Mouse (Mus musculus) hindbrain, embryonic 11.5 days (tissue): ENCODE measurements around the gene Amotl2. TPM values are rescaled to one million over a fixed set of nuclear protein-coding genes. Genes with fewer than 3 reads are reported as not detected.
A peak's percentile ranks its signal among the peaks of the same experiment; 100 is the strongest.

ENCODE experiments used
- ATAC-seq: fragments of 200-750 bp; cut with Nextera tagmentation; 2 replicates; pipeline ENCODE4 v1.8.0; 2017; ENCODE audit warnings: mild to moderate bottlenecking, moderate TSS enrichment, moderate library complexity; ENCODE audit not compliant: low FRiP score
- DNase-seq: peaks from one replicate; pipeline ENCODE4 v3.0.0-alpha.2; 2015; ENCODE audit warnings: low spot score
- H3K27ac ChIP-seq: fragments of 300-500 bp; sonication (generic); 2 replicates; pipeline ENCODE4 v1.5.1; 2014; ENCODE audit warnings: mild to moderate bottlenecking, low read depth, low read length
- H3K27me3 ChIP-seq: fragments of 300-500 bp; sonication (generic); 2 replicates; pipeline ENCODE4 v1.6.1; 2014; ENCODE audit warnings: mild to moderate bottlenecking, low read length, moderate library complexity, mixed read lengths; ENCODE audit not compliant: control insufficient read depth, insufficient read depth
- H3K36me3 ChIP-seq: fragments of 300-500 bp; sonication (generic); 2 replicates; pipeline ENCODE4 v1.6.1; 2014; ENCODE audit warnings: mild to moderate bottlenecking, low read length, moderate library complexity, mixed read lengths; ENCODE audit not compliant: control insufficient read depth, insufficient read depth
- H3K4me1 ChIP-seq: fragments of 300-500 bp; sonication (generic); replicated peaks from 2 replicates; pipeline ENCODE4 v1.6.1; 2014; ENCODE audit warnings: low read length, mixed read lengths; ENCODE audit not compliant: control insufficient read depth, insufficient read depth
- H3K4me2 ChIP-seq: fragments of 300-500 bp; sonication (generic); replicated peaks from 2 replicates; pipeline ENCODE4 v1.6.1; 2014; ENCODE audit warnings: mild to moderate bottlenecking, low read depth, low read length
- H3K4me3 ChIP-seq: fragments of 300-500 bp; sonication (generic); 2 replicates; pipeline ENCODE4 v1.5.1; 2014; ENCODE audit warnings: low read depth, low read length
- H3K9ac ChIP-seq: fragments of 300-500 bp; sonication (generic); 2 replicates; pipeline ENCODE4 v1.6.1; 2014; ENCODE audit warnings: low read depth, low read length
- H3K9me3 ChIP-seq: fragments of 300-500 bp; sonication (generic); 2 replicates; pipeline ENCODE4 v1.6.1; 2016; ENCODE audit warnings: low read length; ENCODE audit not compliant: control insufficient read depth
- WGBS: fragments of 180-500 bp; shearing (Covaris S2); extraction: QIAGEN DNeasy Blood & Tissue Kit; methylation state at CpG from one replicate; pipeline ENCODE4 v1.1.7; 2014; 5-methylcytosine and 5-hydroxymethylcytosine counted together
- polyA plus RNA-seq: library from polyadenylated mRNA; unstranded; fragments of >200 nt; fragmentation: Nextera tagmentation; extraction: Ambion mirVana; gene quantifications from 2 replicates; pipeline ENCODE4 v1.2.1, GENCODE M21; 2014

Gene Amotl2
- polyA plus RNA-seq, 1 experiment from 2014 or later: 39.7 TPM

- 90% methylated on average over 3 of the region's 3 CpGs for WGBS
Measured at GRCm38 (mm10) chr9:102766741-102767140, 50.3 kb downstream of the Amotl2 start.

GRCm38 (mm10) chr9:102769257-102769656, 52.8 kb downstream of the Amotl2 start:
- Histone ChIP-seq H3K27me3 (no peaks in the 10 kb centered on the region), H3K27ac (no peak overlapping the region), H3K4me1 (no peaks in the 10 kb centered on the region), H3K9me3 (no peaks in the 10 kb centered on the region), H3K4me2 (no peak overlapping the region), H3K9ac (no peak overlapping the region), H3K4me3 (no peak overlapping the region), H3K36me3 (no peaks in the 10 kb centered on the region)
- DNase-seq: no peak
- no peak for ATAC-seq
- 77% methylated on average over 3 of the region's 3 CpGs for WGBS

More at GRCm38 (mm10) chr9:102766741-102767140, 50.3 kb downstream of the Amotl2 start:
- Histone ChIP-seq H3K4me1 (no peaks in the 10 kb centered on the region), H3K9me3 (no peaks in the 10 kb centered on the region), H3K27ac (no peak overlapping the region), H3K36me3 (no peaks in the 10 kb centered on the region), H3K27me3 (no peaks in the 10 kb centered on the region), H3K9ac (no peak overlapping the region), H3K4me2 (no peak overlapping the region), H3K4me3 (no peak overlapping the region)
- no peak for DNase-seq
- ATAC-seq: no peak

GRCm38 (mm10) chr9:102770190-102770589, 53.7 kb downstream of the Amotl2 start:
- no peak overlapping the region for H3K4me2 ChIP-seq
- no peaks in the 10 kb centered on the region for H3K27me3 ChIP-seq
- no peaks in the 10 kb centered on the region for H3K36me3 ChIP-seq
- H3K27ac ChIP-seq: no peak overlapping the region
- H3K4me3 ChIP-seq: no peak overlapping the region
- no peak for DNase-seq
- 87% methylated on average over 16 of the region's 16 CpGs for WGBS
- ATAC-seq: no peak
- H3K4me1 ChIP-seq: no peaks in the 10 kb centered on the region
- no peaks in the 10 kb centered on the region for H3K9me3 ChIP-seq
- no peak overlapping the region for H3K9ac ChIP-seq

- no peak for DNase-seq
- Histone ChIP-seq H3K4me3 (no peak overlapping the region), H3K4me1 (no peaks in the 10 kb centered on the region), H3K36me3 (no peaks in the 10 kb centered on the region), H3K4me2 (no peak overlapping the region), H3K27ac (no peak overlapping the region), H3K9ac (no peak overlapping the region), H3K9me3 (no peaks in the 10 kb centered on the region), H3K27me3 (no peaks in the 10 kb centered on the region)
- ATAC-seq: no peak
- 55% methylated on average over 21 of the region's 21 CpGs for WGBS
Measured at GRCm38 (mm10) chr9:102771308-102771895, 54.9 kb downstream of the Amotl2 start.

- no peak overlapping the region for H3K4me2 ChIP-seq
- no peak overlapping the region for H3K27ac ChIP-seq
- no peak overlapping the region for H3K4me3 ChIP-seq
- DNase-seq (no peak), ATAC-seq (no peak)
- no peaks in the 10 kb centered on the region for H3K9me3 ChIP-seq
- WGBS: 61% methylated on average over 18 of the region's 18 CpGs
- no peaks in the 10 kb centered on the region for H3K4me1 ChIP-seq
- no peaks in the 10 kb centered on the region for H3K27me3 ChIP-seq
- H3K36me3 ChIP-seq: no peaks in the 10 kb centered on the region
- no peak overlapping the region for H3K9ac ChIP-seq
Measured at GRCm38 (mm10) chr9:102777631-102778591, 61.4 kb downstream of the Amotl2 start.

- Histone ChIP-seq H3K27ac (no peak overlapping the region), H3K27me3 (no peaks in the 10 kb centered on the region), H3K36me3 (no peaks in the 10 kb centered on the region), H3K9me3 (no peaks in the 10 kb centered on the region), H3K9ac (no peak overlapping the region), H3K4me1 (no peaks in the 10 kb centered on the region), H3K4me2 (no peak overlapping the region), H3K4me3 (no peak overlapping the region)
- 6% methylated on average over 14 of the region's 15 CpGs for WGBS
- DNase-seq (peak; percentile 82), ATAC-seq (peak; percentile 74)
Measured at GRCm38 (mm10) chr9:102779493-102779892, 63.0 kb downstream of the Amotl2 start.

Other genes starting within 250 kb of the Amotl2 start
- gene Ky, start 210.9 kb upstream of the Amotl2 start, polyA plus RNA-seq: 0.26 and 0.47 TPM in 2 replicates
- gene Anapc13, start 90.4 kb upstream of the Amotl2 start, polyA plus RNA-seq: 160 and 165 TPM in 2 replicates
- 55.7 and 57.1 TPM in 2 replicates for gene Cep63, start 90.1 kb upstream of the Amotl2 start, polyA plus RNA-seq
- 25.3 and 26.5 TPM in 2 replicates for gene Ryk, start 118.2 kb downstream of the Amotl2 start, polyA plus RNA-seq